Mouse (Mus musculus): ENCODE measurements at regions not wholly inside any gene's neighbourhood (a gene's known extent, or its start where the extent isn't known, plus 50 kb on each side); places are given as distances from the start of the nearest gene placed in this dataset.
"Not testable (repeated sequence)": the region's sequence is repeated elsewhere in the genome, so short reads cannot be mapped to it uniquely, and the experiment has no call there.

DNA sequence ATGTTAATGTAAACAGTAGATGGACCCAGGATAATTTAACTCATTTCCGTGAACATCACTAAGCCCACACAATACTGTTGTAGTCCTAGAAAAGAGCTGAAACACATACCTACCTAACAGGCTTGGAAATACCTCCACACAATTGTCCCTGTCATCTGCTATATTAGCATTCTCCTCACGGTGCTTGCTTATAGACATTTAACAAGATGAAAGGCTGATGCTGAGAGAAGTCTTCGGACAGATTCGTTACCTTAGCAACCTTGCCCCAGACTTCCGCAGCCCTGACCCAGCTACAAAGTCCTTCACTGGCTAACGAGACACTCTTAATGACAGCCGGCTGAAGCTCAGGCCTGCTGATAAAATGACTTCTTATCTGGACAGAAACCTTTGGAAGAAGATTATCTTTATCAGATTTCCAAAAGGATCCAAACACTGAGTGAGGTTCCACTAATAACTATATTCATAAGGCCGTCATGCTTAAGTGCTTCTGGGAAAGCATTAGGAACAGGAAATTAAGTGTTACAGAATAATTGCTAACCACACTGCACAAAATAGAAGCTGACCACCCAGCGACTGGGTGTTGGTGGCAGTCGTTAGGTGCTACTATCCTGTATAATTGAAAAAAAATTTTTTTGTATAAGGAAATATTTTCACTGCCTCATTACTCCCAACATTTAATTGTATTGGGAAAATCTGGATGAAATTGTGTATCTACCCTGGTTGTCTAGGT is 267.0 kb upstream of the Tmpo start:
- DNase-seq (ENCODE audit: low spot score in 2 of 2), result no peak

DNA sequence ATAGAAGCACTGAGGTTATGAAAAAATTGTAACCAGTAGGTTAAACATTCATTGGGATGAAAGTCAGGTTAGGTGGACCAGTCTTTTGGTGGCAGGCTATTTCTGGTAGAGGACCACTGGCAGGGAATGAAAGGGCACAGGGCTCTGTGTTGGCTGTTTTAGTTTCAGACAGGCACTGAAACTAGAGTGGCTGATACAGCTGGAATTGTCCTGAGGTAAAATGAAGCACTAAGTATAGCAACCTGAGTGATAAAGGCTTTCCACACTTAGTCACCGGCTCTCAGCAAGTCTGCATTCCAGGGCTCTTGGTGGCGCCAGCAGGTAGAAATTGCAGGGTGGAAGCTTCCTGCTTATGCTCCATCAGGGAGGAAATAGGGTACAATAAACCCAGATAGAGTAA is 262.2 kb upstream of the Tmpo start:
- DNase-seq (ENCODE audit: low spot score in 2 of 2), result no peak

DNA sequence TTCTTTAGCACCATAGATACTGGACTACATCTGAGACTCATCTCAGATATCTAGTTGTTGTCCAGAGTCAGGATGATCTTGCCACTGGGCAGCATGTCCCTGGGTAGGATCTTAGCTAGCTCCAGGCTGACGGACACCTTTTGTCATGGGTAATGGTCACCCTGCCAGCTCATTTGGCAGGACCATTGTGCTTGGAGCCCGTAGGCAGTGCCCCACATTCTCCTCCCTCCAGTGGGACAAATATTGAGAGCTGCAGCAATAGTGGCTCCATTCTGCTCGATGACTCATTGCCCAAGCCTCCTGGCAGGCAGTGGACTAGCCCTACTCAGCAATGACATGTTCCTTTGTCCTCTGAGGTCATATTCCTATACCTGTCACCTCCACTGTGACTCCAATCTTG is 258.9 kb upstream of the Tmpo start:
- no peak for DNase-seq (ENCODE audit: low spot score in 2 of 2)

DNA sequence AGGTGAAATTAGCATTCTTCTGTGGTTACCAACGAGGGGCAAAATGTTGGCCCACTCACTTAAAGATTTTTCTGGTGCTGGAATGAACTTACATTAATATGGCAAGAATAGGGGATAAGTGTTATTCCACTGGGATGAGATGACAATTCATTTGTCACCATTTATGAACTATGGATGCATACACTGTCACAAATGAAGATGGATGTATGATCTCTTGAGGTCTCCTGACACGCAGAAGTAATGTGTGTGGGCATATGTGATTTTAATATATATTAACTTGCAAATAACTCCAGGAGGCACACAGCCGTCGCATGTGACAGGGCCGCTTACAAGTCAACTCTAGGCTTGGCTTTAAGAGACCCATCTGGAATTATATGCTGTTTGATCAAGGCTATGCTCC is 256.8 kb upstream of the Tmpo start:
- no peak for DNase-seq (ENCODE audit: low spot score in 2 of 2)

DNA sequence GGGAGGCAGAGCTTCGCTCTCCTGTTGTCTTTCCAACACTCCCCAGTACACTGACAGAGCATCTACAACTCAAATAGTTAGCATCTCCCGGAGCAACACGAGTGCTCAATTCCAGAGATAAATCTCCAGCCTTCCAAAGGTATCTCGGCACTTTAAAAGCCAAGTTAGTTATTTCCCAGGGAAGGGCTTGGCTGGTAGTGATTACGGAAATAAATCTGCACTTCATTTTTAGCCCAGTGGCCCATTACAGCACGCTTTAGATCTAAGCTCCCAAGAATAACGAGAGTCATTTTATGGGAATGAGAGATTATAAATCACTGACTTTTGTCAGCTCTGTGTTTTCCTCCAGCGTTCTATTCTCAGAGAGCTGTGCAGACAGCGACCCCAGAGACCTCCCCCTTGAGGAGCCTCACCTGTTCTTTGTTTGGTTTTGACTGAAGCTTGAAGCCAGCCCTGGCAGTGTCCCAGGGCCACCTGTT is 255.0 kb upstream of the Tmpo start:
- DNase-seq (ENCODE audit: low spot score in 2 of 2), result no peak

DNA sequence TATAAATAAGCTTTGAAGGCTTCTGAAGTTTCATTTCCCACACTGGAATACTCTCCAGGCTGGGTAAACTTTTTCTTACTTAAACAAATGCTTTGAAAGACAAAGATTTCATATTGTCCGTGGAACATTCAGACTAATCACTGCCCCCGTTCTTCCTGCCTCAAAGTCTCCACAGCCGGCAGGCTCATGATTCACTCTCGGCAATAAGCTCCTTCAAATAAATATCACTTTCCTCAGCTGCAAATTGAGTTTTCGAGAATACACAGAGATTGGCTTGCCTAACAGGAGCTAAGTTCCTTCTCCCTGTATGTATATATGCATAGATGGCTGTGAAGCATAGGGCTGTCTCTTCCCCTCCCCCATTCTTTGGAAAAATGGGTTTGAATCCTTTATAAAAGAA is 249.2 kb upstream of the Tmpo start:
- peak; percentile 20 to 27 for DNase-seq (ENCODE audit: low spot score in 2 of 2)

DNA sequence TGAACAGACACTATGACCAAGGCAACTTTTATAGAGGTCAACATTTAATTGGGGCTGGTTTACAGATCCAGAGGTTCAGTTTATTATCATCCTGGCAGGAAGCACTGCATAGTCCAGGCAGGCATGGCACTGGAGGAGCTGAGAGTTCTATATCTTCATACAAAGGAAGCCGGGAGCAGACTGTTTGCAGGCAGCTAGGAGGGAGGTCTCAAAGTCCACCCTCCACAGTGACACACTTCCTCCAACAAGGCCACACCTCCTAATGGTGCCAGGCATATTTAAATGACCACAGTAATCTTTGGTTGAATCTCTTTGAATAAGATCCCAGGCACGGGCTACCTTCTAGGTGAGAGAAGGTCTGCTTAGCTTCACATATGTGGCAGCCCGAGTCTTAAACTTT is 245.5 kb upstream of the Tmpo start:
- DNase-seq (ENCODE audit: low spot score in 2 of 2), result no peak

DNA sequence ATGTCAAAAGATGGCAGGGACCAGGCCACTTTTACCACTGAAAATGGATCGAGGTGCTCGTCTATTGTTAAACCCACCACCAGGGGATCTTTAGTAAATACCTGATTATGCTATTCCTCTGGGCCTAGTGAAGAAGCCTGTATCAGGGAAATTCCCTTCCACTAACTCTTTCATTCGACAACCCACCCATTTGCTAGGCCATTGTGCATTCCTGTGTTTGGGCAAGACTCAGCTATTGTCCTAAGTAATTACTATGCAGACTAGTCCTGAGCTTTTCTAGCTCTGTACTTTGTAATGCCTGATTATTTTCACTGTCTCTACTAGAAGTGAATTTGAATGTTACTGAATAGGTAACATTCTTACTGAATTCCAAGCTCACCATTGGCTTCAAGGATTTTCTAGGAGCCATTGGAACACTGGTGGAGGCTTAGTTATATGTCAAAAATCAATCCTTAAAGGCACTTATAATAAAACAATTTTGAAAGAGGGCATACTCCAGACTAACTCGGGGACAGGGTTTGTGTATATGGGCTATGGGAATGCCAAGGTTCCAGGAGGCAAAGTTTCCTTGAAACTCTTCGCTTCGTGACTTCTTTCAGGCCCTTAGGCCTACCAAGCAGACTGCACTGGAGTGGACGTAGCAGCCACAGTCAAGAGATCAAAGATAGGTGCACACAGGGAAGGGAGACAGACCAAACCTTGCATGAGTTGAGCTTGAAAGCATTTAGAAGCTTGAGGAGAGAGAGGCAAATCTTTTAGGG is 244.7 kb upstream of the Tmpo start:
- DNase-seq (ENCODE audit: low spot score in 2 of 2), result not testable (repeated sequence)

DNA sequence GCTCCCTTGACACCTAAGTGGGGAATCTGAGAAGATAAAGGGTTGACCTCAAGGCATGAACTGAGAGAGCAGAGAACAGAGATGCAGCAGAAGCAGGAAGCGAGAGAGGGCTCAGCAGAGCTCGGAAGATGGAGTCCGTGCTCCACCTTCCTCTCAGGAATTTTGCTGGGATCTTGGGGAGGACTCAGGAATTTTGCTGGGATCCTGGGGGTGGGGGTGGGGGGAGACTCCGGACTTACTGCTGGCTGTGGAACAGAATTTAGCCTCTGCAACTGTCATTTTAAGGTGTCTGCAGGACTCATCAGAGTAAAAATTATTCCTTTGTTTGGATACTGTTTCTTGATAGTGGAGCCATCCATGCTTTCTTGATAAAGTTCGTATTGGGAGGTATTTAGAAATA is 243.7 kb upstream of the Tmpo start:
- no peak for DNase-seq (ENCODE audit: low spot score in 2 of 2)

DNA sequence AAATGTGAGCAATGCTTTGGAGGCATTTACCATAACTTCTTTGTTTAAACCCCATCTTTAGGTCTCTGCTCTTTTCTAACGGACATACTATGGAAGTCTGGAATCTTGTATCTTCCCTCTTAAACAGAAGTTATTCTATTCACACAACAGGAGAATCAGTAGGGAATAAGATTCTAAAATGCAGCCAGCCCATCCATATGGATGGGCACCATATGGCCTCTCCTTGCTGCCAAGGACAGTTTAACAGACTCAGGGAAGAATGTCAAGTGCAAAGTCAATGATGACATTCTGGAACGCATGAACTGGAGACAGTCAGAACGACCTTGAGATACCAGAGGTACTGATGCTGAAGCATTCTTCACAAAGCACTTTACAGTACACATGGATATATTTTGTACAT is 206.1 kb upstream of the Tmpo start:
- no peak for DNase-seq (ENCODE audit: low spot score in 2 of 2)

DNA sequence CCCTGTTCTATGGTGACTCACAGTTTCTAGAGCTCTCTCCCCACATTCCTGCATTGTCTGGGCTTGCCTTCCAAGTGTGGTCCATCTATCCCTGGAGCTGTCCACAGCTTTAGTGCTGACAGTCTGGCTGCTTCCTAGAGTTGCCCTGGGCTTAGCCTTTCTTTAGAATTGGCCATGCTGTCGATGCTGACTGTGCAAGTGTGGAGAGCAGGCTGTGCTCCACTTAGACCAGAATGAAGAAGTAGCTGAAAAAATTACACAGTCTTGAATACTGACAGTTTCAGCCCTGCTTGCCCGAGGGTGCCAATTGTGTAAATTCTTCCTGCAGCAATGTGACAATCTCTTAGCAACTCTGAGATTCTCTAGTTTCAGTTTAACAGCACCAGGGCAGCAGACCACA is 203.3 kb upstream of the Tmpo start:
- peak in 1 of 2 experiments; percentile 5 for DNase-seq (ENCODE audit: low spot score in 2 of 2)

DNA sequence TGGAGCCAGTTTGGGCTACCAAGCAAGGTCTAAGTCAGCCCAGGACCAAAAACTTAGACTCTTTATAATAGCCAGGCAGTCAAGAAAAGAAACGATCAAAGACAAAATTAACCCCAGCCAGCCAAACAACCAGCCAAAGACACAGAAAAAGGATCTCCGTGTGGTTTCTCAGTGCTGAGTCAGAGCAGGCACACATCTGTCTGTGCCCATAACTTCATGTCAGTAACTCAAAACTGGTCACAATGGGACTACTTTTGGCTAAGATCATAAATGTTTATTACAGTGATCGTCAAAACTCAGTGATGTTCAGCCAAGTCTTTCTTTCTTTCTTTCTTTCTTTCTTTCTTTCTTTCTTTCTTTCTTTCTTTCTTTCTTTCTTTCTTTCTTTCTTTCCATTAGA is 195.6 kb upstream of the Tmpo start:
- no peak for DNase-seq (ENCODE audit: low spot score in 2 of 2)

DNA sequence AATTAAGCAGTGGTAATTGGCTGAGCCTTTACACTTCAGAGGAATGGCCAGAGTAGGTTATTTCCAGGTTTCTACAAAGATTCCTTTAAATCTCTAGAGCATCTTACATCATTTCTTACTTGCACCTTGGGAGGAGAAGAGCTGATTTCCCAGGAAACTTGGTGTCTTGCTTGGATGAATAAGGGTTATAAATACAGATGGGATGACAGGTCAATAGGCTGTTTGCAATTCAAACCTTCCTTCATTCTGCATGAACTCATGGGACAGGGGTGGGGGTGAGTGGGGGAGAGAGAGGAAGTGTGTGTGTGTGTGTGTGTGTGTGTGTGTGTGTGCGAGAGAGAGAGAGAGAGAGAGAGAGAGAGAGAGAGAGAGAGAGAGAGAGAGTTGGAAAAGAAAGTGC is 186.4 kb upstream of the Tmpo start:
- DNase-seq (ENCODE audit: low spot score in 2 of 2), result no peak

DNA sequence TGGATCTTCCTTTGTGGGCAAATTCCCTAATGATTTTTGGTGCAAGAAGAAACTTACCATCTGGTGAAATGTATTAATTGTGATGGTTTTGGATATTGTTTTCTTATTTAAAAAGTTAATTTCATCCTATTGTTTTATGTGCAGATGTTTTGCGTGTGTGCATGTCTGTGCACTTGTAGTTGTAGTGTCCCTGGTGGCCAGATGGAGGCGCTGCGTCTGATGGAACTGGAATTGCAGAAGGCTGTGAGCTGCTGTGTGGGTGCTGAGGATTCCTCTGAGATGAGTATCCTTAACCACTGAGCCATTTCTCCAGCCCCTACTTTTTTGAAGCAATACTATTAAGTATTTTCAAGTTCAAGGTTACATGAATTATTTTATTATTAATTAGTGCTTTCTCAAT is 181.5 kb upstream of the Tmpo start:
- DNase-seq (ENCODE audit: low spot score in 2 of 2), result no peak

DNA sequence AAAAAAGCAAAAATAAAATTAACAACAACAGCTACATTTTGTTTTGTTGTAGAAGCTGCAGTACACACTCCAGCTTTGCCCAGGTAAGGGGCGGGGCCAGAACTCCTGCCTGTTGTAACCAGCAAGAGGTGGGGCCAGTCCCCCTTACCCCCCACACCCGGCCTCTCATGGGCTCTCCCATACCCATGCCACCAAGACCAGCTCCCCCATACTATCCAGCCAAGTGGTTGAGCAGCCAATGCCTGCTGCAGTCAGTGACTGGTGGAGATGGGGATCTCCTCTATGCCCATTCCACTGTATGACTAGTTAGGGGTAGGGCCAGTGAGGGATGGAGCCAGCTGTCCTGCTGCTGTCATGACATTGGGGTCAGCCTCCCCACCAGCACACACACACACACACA is 180.5 kb upstream of the Tmpo start:
- no peak for DNase-seq (ENCODE audit: low spot score in 2 of 2)

DNA sequence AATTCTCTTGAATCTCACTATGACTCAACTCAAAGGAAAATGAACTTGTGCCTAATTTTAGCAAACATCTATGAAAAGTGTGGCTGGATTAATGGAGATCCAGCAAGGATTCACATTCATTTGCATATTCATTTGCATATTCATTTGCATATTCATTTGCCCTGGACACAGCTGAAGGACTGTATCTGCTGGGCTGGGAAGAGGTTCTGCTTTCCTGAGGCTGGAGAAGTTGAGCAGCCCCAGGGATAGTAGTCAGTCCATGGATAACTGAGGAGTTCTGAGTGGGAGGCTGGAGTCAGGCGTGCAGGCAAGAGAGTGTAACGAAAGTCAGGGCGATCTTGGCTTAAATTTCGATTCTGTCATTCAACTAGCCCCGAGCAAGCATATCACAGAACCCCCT is 164.3 kb upstream of the Tmpo start:
- no peak for DNase-seq (ENCODE audit: low spot score in 2 of 2)

DNA sequence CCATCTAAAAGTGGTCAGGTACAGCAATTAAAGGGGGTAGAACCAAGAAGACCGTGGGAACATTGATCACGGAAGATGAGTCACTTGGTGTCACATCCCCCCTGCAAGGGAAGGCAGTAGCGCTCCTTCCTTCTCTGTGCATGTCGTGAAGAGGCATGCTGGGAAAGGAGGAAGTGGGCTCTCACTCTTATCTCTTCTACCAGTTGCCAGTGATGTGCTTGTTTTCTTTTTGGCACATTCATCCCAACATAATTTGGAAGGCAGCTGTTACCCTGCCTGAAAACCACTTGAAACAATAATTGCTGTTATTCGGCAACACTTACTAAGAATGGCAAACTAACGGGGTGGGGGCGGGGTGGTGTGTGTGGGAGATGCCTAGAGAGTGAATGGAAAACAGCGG is 161.0 kb upstream of the Tmpo start:
- no peak for DNase-seq (ENCODE audit: low spot score in 2 of 2)

DNA sequence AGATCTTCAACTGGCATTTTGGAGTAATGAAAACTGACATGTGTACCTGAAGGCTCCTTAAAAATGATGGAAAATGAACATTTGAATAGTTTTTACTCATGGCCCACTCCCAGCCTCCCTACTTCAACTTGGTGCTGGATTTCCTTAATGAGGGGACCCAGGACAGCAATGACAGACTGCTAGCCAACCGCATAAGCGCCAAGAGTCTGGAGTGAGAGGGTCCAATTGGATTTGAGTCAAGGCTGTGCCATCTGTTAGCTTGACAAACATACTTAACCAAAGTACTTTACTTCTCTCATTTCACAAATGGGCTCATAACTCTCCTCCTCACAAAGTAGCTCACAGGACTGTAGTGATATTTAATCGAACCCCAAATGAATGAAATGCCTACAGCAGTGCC is 158.2 kb upstream of the Tmpo start:
- DNase-seq (ENCODE audit: low spot score in 2 of 2), result no peak

DNA sequence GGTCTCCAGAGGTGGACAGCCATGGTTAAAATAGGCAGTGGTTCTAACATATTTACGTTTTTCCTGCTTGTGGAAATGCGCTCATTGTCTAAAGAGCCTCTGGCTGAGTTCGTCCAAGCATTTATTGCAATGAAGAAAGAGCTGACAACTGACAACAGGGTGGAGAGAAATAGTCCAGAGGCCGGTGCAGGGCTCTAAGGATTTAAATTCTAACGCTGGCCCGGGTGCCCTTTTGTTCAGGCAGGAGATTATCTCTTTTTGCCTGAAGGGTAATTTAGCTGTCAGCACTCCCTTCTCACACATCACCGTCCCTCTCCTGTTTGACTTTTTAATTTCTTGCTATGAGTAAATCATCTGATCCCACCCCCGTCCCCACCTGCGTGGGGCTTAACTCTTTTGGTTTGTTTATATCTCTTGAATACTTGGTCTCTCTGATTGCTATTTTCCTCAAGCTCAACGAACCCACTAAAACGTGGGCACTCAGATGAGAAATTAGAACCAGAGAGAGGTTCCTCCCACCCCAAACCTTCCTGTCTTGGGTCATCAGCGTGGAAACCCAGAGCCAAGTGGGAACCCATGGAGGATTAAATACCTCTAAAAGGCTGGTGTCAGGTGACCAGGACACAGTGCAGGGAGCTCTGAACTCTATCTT is 145.7 kb upstream of the Tmpo start:
- DNase-seq (ENCODE audit: low spot score in 2 of 2), result no peak

DNA sequence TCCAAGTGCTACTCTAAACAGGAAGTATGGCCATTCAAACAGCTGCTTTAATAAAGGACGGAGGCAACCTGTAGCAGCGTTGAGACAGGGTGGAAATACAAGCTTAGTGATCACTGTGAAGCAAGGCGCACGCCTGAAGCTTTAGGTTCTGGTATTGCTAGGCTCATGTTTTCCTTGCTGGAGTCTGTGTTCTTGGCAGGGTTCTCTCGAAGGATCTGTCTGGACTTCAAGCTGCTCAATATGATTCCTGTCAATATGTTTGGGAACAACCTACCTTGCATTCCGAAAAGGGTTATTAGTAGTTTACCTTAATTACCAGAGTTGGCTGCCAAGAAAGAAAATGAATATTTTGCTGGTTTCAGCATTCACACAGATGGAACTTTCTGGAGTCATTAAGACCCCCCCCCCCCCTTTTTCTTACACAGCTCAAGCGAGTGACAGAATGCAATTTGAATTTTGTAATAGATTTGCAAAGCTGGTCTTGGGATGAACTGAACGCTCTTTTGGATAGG is 145.1 kb upstream of the Tmpo start:
- no peak for DNase-seq (ENCODE audit: low spot score in 2 of 2)

DNA sequence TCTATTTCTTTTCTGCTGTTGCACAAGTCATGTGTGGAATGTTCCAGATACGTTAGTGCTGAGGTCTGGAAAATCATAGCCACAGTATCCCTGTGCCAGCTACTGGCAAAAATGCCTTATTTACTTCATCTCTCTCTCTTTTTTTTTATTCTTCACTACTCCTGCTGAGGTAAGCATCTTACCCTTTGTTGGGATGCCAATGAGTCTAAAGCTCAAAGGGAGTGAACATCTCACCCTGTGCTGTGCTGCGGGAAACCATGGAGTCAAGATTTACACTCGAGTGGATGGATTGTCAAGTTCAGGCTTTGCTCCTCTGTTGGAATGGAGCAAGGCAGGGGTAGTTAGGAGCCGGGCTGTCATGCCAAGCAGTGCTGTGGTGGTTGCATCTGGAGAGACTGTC is 140.1 kb upstream of the Tmpo start:
- no peak for DNase-seq (ENCODE audit: low spot score in 2 of 2)

DNA sequence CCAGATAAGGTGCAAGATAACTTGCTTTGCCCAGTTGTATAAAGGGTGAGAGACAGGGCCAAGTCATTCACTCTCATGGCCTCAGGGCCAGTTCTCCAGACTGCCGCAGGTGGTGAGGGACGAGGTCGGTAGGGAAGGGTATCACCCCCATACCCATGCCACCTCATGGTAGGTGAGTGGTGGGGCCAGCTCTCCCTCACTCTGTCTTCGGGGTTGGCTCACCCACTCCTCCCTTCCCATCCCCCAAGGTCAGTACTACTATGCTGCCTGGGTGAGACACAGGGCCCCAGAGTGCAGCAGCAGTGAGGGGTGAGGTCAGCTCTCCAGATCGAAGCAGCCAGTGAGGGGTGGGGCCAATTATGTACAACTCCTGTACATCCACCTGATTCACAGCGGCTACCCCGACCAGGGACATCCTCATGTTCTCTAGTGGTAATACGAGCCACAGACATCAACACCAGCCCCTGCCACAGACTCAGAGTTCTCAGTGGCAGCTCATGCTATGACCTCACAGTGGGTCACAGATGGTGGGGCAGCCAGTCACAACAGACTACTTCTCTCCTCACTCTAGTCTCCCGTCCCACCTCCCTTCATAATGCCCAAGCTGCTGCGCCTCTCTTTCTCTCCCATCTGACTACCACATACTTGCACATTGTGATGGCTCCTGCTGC is 138.5 kb upstream of the Tmpo start:
- DNase-seq (ENCODE audit: low spot score in 2 of 2), result no peak
